Mouse (Mus musculus) heart, adult 10 weeks (tissue): ENCODE data around the gene Drosha. TPM values are rescaled to one million over a fixed set of nuclear protein-coding genes. Genes with fewer than 3 reads are reported as not detected.

Source experiments
- polyA plus RNA-seq: library from polyadenylated mRNA; stranded (reverse); fragments of 350-450 nt; fragmentation: Illumina TruSeq; extraction: RNeasy Lipid Tissue Mini Kit (QIAGEN cat#74804); gene quantifications from one replicate; pipeline ENCODE4 v1.2.3, GENCODE M21; 2014; ENCODE audit warnings: low read depth, low replicate concordance

Drosha gene
- 32.1 TPM for polyA plus RNA-seq

DNA sequence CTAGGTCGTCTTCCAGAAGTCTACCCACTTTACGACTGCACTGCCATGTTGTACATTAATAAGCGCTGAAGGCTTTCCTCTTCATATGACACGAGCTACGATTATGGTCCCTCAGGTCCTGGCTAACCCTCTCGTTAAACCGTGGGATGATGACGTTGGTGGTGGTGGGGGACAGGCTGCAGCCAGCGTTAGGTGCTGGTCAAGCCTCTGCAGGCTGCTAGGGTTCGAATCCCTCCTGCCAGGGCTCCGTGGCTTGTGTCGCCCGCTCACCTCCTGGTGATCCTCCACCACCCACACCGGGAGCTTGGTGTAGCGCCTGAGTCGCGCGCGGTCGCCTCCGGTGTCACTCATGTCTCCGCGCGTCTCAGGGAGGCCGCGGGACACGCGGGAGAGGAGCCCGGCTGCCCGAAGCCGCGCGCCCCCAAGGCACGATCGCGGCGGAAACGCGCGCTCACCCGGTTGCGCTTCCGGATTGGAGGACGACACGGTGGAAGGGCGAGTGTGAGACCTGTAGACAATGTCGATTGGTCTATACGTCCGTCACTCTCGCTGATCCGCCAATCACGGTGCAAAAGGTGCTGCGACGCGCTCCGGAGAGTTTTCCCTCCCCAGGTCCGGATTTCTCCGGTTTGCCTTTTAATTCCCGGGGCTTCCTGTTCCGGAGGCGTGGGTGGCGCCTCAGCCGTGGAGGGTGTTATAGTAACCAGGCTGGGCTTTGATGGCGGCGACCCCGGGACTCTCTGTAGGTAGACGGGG is at the start of gene Drosha, which contains the start of gene 6030458C11Rik:
Drosha (plus strand) TSS at position 619 of the 756 bp plus-strand sequence.
6030458C11Rik (minus strand) TSS at position 453 of the 756 bp plus-strand sequence.

Other genes with a start within 250 kb of the Drosha start
- gene Pdzd2, start 84.9 kb upstream of the Drosha start, polyA plus RNA-seq = 36.0 TPM
- 15.1 TPM for gene 6030458C11Rik, start 166 bp upstream of the Drosha start, polyA plus RNA-seq